Mouse (Mus musculus): ENCODE results near the gene Dctn2.
A peak's percentile ranks its signal among the peaks of the same experiment; 100 is the strongest.

GRCm38 (mm10) chr10:127291881-127292638 is 25.9 kb downstream of the Dctn2 start:
- peak; percentile 81 for TF ChIP-seq TAL1 (IDR thresholded peaks at IDR 0.05; ENCODE audit: low read length)
- TF ChIP-seq HCFC1 (IDR thresholded peaks at IDR 0.05; ENCODE audit: low read depth, low read length) = 0 out of 2 replicates have a peak, but pooled peaks have one; percentile 31
- peak in 1 of 2 experiments; percentile 56; a peak in 2 of 4 replicates for TF ChIP-seq POLR2A (IDR thresholded peaks at IDR 0.05; ENCODE audit: control insufficient read depth in 1 of 2, insufficient read depth in 1 of 2, low read depth in 1 of 2, low read length in 2 of 2, poor library complexity in 1 of 2)
- peak; percentile 64 to 75 for TF ChIP-seq EP300 (IDR thresholded peaks at IDR 0.05; ENCODE audit: low read depth in 1 of 2, low read length in 2 of 2)
- no peak for TF ChIP-seq UBTF (IDR thresholded peaks at IDR 0.05; ENCODE audit: borderline replicate concordance, insufficient read depth, low read depth, low read length)
- no peak for TF ChIP-seq CTCF (IDR thresholded peaks at IDR 0.05 in 2 of 3, conservative IDR thresholded peaks at IDR 0.05 in 1 of 3; ENCODE audit: control insufficient read depth in 1 of 3, insufficient read depth in 1 of 3, low read depth in 2 of 3, low read length in 3 of 3, poor library complexity in 1 of 3, severe bottlenecking in 1 of 3)
- TF ChIP-seq E2F4 (IDR thresholded peaks at IDR 0.05; ENCODE audit: borderline replicate concordance, low read depth, low read length) = no peak
- peak; percentile 77 for TF ChIP-seq TBP (IDR thresholded peaks at IDR 0.05; ENCODE audit: low read depth, low read length)
- TF ChIP-seq MEF2A (IDR thresholded peaks at IDR 0.05; ENCODE audit: extremely low read depth, insufficient replicate concordance, low read depth, low read length, poor library complexity, severe bottlenecking) = no peak
- TF ChIP-seq POLR2AphosphoS2 (IDR thresholded peaks at IDR 0.05; ENCODE audit: low read length) = peak; percentile 92
- 0 out of 2 replicates have a peak, but pooled peaks have one; percentile 45 for TF ChIP-seq MAX (IDR thresholded peaks at IDR 0.05; ENCODE audit: low read length)

Data from MEL (cell line).